Mouse (Mus musculus) cortical plate, adult 2 months (tissue): ENCODE data around the gene Pde4c.

Experiments used
- CTCF ChIP-seq: fragments of 200-500 bp; IDR thresholded peaks from 2 replicates; pipeline ENCODE4 v1.5.1; 2011; ENCODE audit warnings: mild to moderate bottlenecking, control low read depth, low read length; ENCODE audit not compliant: insufficient read depth; ENCODE audit errors: extremely low read depth
- POLR2A ChIP-seq: fragments of 200-500 bp; IDR thresholded peaks from 2 replicates; pipeline ENCODE4 v1.6.1; 2011; ENCODE audit warnings: mild to moderate bottlenecking, low read length, control low read depth; ENCODE audit not compliant: insufficient read depth; ENCODE audit errors: extremely low read depth

DNA sequence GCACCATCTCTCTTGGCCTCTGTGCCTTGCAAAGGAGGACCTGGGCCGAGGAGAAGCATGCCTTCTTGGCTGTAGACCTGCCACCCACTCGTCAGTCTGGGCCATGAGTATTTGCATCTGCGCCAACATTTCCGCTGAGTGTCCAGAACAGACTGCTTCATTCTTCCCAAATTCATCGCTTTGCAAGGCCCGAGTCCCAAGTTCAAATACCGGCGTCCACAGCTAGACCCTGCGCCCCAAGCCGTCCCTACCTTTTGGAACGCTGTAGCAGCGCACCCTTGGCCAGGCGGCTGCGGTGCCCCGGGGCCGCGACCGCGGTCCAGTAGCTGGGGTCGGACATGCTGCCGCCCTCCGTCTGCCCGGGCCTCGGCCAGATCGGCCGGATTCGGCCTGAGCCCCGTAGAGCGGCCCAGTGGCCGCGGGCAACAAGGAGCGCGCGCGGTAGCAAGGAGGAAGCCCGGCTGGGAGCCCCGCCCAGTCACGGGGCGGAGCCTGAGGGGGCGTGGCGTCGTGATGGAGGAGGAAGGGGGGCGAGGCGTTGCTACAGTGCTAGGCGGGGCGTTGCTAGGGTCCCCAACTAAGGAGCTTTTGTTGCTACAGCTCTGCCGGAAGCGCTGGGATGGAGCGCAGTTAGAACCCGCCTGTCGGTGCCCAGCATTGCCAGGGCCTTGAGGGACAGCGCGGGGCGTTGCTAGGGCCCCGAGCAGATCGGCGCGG is 68.6 kb downstream of the Pde4c start:
- no peak for TF ChIP-seq CTCF
- TF ChIP-seq POLR2A, result peak; percentile 53
